Mouse (Mus musculus): ENCODE results near the gene Arl6ip5.
"Not testable (repeated sequence)": the region's sequence is repeated elsewhere in the genome, so short reads cannot be mapped to it uniquely, and the experiment has no call there.

Gene Arl6ip5

DNA sequence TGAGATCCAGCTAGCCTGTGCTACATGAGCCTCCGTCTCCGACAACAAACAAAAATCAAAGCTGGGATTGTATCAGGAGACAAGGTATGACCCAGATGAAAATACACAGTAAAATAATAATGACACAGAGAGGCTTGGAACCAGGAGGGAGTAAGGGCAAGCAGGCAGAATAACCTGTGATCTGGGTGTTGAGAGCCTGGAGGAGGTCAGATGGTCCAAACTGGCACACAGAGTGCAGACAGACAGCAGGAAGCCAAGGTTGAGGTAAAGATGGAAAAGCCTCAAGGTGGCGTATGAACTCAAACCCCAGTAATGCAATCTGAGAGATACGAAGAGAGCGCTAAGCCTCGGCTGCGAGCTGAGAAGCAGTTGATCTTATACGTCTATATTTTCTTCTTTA is 14.0 kb downstream of the Arl6ip5 start:
- no peak for DNase-seq

DNA sequence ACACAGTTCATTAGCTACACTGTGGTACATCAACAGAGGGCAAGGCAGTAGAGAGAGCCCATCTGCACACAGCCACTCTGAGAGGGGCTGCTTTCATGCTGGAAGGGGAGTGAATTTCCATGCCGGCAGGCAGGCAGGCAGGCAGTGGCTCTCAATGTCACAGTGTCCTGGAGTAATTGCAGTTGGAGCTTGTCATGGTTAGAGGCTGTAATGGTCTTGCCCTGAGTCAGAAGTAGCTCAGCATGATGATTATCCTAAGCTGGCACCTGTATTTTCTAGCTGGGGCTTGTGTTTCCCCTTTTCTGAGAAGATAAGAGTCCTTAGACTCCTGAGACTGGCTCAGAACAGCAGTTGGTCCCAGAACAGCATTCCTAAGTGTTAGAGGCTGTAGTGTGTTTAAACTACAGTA is 15.6 kb downstream of the Arl6ip5 start:
- no peak for DNase-seq

DNA sequence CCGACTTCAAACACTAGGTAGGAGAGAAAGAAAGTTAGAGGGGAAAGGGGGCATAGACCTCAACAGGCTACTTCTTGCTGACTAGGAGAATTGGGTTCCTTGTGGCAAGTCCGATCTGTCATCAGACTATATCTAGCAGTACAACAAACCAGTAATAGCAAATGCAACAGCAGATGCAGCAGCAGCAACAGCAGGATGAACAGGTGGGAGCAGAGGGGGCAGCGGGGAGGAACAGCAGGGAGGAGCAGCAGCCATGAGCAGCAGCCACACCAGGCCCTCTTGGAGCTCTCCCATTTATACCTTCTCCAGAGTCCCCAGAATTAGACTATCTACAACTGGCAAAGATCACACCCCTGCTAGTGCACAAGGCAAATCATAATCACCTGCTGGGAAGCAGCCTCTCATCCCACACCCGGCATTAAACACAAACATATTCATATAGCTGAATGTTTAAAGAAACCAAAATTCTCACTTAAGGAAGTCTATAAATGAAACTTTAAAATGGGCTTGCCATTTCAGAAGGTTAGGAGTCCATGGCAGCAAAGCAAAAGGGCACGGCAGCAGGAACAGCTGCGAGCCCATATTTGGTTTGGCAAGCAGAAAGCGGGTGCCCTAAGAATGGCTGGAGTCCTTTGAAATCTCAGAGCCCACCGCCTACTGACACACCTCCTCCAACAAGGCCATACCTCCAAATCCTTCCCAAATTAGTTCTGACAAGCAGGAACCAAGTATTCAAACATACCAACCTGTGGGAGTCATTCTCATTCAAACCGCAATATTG is 16.8 kb downstream of the Arl6ip5 start:
- no peak for DNase-seq

DNA sequence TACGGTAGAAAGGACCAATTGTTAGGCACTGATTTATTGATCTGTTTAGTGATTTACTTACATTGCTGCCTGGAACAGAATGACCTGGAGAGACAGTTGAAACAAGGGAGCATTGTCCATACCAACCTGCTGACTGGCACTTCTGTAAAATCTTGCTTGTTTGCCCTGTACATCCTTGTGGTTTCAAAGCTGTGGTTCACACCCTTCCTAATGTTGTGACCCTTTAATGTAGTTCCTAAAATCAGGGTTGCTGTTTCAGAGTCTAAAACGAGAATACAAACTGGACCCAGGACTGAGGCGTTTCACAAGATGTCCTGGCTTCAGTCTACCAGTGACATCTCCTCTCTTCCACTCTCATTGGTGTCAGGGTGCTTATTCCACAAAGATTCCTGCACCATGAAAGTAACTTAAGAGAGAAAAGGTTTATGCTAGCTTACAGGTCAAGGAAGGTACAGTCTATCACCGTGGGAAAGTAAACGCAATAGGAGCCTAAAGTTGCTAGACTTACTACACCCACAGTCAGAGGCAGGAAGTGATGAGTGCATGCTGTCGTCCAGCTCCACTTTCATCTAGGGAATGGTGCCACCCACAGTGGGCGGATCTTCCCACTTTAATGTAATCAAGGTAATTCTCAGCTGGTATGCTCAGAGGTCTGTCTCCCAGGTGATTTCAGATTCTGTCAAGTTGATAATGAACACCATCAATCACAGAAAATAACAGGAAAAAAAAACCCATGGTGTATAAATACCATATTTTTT is 24.6 kb downstream of the Arl6ip5 start:
- DNase-seq = no peak

DNA sequence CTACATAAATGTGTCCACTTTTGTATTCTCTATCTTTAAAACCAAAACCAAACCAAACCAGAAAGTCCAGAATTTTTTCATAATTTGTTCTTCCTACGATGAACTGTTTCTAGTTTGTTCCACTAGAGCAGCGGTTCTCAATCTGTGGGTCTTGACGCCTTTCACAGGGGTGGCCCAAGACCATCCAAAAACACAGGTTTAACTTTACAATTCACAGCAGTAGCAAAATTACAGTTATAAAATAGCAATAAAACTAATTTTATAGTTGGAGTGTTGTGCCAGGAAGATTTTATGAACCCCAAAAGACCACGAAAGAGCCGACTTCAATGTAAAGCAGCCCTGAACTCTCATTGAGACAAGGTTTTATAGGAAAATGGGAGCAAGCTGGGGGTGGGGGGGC is 25.6 kb downstream of the Arl6ip5 start:
- no peak for DNase-seq

DNA sequence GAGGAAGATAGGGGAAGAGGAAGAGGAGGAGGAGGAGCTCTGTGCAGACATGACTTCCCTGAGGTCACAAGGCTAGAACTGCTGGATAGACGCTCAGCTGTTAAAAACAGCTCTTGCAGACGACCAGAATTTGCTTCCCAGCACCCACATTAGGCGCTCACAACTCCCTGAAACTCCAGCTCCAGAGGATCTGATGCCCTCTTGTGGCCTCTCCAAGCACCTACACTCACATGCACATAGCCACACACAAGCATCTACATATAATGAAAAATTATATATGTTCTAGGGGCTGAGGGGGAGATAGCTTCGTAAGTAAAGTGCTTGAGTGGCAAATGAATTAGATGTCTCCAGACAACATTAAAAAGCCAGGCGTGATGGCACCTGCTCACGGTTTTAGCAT is 28.9 kb downstream of the Arl6ip5 start:
- DNase-seq = no peak

DNA sequence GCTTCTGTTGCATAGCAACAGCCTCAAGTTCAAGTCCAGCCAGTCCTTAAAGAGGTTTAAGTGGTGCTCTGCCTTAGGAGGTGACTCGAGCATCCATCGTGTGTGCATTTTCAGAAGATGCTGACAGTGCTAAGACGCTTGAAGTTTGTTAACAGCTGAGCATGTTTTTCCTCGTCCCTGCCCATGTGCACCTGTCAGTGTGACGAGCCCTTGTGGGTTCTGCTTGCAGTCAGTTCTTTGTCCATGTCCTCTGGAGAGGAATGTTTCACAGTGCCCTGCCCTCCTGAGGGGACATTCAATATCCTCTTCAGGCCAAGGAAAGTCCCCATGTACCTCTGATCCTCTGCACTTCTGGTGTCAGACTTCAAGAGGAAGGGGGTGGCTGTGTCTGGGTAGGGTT is 29.6 kb downstream of the Arl6ip5 start:
- no peak for DNase-seq

DNA sequence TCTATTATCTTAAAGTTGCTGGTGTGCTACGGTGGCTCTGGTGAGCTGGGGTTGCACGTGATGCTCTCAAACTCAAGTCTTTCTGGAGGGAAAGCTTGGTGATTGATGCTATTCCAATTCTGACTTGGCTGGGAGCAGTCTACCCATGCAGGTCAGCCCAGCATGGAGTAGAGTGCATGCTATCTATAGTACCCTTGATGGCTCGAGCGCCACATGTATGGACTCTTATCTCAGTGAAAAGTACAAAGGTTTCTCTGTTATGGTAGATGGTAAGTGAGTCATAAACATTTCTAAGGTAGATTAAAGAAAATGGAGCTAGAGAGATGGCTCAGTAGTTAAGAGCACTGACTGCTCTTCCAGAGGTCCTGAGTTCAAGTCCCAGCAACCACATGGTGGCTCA is 32.0 kb downstream of the Arl6ip5 start:
- DNase-seq = no peak

DNA sequence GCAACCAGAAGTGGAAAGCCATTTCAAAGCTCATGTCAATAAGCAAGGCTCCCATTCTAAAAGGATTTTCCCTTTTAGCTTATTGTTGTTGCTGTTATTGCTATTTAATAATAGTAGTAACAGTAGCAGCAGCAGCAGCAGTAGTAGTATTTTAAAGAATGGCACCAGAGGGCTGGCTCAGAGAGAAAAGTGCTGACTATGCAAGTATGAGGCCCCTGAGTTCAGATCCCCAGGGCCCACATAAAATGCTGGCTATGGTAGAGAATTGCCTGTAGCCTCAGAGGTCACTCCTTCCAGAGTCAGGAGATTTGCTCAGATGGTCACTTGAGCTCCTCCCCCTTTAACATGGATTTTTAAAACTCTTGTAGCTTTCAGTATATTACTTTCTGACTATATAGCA is 34.7 kb downstream of the Arl6ip5 start:
- no peak for DNase-seq

DNA sequence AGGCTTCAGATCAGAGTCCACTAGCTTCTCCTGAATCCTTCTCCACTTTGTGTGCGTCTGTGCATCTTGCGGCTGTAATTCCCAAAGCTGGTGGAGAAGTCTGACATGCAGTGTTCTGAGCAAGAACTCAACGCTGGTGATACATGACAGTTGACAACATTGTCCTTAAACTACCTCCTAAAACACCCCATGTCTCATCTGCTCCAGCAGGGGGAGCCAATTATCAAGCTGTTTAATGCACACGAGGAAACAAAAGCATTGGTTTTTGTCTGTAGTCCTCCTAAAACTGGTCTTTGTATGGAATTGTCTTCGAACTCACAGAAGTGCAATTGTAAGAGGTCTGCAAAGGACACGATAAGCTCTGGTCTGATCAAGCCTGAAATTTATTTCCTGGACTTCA is 40.5 kb downstream of the Arl6ip5 start:
- peak in 1 of 2 experiments; percentile 65 for DNase-seq

DNA sequence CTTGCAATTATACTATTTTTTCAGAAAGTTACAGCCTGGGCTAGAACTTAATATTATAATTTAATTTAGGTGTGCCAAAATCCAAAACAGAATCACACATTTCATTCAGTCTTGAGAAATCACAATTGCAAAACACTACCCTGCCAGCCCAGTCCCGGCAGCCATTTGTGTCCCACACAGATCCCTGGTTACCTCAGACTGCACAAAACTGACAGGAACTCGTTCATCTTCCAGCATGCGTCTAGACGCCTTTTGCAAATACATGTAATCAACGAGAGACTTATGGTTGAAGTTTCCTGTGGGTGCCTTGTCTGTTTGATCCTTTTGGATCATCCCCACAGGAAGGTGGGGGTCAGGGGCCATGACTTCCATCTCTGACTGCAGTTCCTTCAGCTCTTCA is 41.6 kb downstream of the Arl6ip5 start:
- no peak for DNase-seq

DNA sequence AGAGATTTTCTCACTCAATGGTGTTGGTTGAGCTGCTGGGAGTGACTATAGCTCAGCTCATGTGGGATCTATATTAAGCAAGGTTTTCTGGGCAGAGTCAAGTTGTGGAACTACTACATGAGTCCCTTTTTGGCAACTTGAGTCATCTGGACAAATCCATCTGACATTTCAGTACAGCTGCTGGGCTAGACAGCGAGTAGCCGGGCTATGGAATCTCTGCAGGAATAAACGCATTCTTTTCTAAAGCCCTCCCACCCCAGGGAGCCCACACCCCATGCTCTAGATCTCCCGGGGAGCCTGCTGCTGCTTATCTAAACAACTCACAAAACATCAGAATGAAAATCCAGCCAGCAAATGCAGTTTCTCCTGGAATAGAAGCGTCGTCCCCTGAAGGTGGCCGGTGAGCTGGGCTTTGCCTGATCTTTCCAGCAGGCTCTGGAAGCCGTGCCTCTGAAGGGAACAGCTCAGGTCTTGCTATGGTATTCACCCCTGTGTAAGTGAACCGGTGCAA is 42.3 kb downstream of the Arl6ip5 start, which contains the start of gene Lmod3:
Lmod3 (minus strand) TSS at position 49 of the 511 bp plus-strand sequence.
- DNase-seq = peak in 1 of 2 experiments; percentile 30

DNA sequence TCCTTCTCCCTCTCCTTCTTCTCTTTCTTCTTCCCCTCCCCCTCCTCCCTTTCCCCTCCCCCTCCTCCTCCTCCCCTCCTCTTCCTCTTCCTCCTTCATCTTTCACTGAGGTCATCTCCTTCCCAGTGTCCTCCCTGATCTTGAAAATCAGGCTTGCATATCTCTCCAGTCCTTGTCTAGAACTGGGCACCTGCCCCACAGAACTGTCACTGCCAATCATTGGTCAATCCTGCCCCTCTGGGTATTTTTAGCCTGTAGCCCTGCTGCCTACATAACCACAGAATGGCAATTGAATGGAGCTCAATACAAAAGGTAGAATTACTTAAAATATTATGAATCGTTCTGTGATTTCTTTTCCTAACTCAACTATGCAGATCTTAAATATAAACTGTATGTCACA is 48.0 kb downstream of the Arl6ip5 start:
- no peak for DNase-seq

DNA sequence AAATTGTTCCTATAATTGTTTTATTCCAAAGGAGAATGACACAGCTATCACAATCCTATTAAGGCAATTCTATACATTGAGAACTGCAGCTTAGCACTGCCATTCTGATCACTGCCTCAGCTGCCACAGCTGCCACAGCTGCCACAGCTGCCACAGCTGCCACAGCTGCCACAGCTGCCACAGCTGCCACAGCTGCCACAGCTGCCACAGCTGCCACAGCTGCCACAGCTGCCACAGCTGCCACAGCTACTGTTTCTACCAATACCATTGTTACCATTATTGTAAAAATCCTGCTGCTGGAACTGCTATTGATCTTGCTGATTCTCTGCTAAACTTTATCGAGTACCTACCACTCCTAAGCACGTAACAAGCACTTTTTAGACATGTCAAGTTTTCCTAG is 49.4 kb downstream of the Arl6ip5 start:
- DNase-seq = not testable (repeated sequence)

DNA sequence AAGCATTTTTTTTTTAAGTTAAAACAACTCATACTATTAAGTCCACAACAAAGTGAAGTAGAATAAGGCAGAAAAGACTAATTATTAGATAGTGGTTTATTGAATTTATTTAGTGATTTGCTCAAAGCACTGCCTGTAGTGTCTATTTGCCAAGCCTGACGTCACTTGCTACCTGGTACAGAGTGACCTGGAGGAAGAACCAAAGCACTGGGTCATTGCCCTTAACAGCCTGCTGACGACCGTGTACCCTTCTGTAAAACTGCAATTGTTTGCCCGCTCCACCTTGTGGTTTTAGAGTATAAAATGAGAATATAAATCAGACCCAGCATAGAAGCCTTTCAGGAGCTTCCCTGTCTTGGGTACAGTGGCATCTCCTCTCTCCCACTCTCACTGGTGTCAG is 51.7 kb downstream of the Arl6ip5 start:
- no peak for DNase-seq

DNA sequence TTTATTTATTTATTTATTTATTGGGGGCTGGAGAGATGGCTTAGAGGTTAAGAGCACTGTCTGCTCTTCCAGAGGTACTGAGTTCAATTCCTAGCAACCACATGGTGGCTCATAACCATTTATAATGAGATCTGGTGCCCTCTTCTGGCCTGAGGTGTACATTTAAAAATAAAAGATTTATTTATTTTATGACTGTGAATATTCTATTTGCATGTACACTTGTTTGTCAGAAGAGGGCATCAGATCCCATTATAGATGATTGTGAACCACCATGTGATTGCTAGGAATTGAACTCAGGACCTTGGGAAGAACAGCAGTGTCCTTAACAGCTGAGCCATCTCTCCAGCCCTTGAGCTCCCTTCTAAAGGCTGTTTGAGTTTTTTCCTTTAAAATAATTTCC is 53.3 kb downstream of the Arl6ip5 start:
- DNase-seq = not testable (repeated sequence)

DNA sequence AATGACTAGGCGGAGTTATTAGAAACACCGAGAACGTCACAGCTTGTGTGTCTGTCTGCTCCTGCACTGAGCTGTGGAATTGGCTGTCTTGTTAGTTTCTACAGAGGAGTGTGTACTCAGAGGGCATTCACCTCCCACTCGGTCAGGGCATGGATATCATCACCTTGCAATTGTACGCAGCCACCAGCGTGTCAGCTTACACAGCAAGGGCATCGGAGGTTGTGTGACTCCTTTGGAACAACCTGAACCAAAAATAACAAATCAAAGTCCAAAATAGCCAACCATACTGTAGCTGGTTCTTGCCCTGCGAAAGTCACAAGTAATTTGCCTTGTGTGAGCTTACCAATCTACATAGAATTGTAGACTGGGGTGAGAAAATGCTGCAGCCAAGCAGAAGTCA is 54.8 kb downstream of the Arl6ip5 start:
- DNase-seq = no peak

DNA sequence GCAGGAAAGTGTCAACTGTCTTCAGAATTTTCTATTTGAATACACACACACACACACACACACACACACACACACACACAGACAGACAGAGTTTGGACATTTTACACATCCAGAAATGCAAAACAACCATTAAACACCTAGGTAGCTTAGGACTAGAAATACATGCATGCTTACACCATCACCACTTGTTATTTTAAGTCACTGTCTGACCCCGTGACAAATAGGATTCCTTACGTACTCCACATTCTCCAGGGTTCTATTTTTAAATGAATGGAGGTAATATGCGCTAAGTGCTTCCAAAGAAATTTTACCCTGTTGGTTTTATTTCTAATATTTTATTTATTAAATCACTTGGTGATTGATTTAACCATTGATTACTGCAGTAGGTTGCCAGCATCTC is 55.2 kb downstream of the Arl6ip5 start:
- no peak for DNase-seq

DNA sequence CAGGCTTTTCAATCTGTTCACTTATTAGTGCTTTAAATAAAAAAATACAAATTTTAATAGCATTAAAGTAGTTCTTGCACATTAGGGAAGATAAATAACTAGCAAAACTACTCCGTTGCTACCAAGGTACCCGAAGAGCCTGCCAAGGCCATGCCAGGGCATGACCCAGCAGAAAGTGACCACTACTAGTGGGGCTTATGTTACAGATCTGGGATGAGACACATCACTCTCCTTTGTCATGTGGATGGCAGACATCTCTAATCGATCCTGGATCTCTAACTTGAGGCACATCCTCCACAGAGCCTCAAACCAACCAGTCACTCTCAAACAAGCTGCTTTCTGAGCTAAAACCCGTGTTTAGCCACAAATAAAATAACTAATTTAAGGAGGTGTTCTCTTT is 56.2 kb downstream of the Arl6ip5 start:
- no peak for DNase-seq

DNA sequence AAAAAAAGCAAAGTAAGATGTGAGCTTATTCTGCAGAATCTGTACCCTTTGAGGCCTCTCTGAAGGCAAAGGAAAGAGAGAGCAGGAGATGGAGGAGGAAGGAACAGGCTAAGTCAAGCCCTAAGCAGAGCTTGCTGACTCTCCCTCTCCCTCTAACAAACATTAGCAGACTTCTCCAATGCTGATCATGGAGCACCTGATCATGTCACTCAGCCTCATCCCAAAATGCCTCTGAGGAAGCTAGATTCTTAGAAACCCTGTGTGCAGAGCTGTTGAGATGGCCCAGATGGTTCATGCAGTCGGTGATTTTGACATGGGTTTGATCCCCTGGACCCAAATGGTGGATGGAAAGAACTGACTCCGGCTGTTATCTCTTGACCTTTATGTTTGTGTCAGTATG is 56.6 kb downstream of the Arl6ip5 start:
- DNase-seq = no peak

DNA sequence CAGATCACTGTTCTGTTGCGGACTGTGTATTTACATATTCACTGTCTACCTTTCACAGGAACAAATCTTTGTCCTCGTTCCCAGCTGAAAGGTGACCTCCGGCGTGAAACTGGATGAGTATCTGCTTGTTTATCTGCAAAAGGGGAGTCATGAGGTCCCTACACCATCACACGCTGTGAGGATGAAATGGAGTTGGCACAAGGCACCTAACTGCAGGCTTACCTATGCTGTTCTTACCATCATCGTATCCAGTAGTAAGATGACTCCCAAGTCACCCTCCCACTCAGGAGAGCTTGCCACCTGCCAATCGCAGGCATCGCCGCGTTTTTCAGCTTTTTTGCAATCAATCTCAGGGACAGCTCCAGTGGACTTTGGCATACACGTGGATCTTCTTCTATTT is 59.1 kb downstream of the Arl6ip5 start:
- no peak for DNase-seq

DNA sequence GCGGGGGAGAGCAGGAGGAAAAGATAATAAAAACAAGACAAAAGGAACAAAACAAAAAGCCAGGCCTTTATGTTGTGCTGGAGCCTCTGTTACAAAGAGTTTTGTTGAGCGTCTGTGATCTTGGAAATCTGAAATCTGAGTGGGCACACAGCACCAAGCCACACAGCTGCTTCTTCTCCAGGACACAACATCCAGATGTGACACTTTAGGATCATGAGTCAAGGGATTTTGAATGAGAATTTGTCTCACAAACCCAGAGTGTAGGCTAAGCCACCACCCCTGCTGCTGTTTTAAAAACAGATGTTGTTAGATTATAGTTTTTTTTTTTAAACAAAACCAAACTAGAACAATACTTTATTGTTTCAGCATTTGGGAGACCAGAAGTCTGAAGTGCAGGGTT is 61.9 kb downstream of the Arl6ip5 start:
- peak in 1 of 2 experiments; percentile 55 for DNase-seq

DNA sequence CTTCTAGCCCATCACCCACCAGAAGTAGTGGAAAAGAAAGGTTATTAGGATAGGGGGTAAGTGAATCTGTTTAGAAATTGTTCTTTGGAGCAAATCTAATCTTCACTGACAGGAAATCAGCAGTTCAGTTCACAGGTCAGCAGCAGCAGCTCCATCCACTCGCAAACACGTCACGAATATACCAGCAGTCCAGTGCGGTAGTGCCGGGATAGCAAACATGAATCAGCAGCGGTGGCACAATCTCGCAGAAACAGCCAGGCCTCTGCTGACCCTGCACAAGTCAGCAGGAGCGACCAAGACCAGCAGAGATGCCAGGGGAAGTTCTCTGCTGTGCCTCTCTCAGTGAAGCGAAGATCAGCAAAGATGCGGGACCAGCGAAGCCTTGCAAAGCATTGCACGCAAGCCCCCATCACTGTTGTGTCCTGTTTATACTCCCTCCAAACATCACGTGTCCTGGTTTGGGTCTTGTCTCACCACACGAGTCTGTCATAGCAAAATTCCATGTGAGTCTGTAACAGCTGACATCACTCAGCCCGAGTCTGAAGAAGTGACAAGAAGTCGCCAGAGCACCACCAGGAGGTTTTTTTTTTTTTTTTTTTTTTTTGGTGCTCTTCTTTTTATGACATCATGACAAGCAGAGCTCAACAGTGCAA is 62.7 kb downstream of the Arl6ip5 start:
- DNase-seq = peak in 1 of 2 experiments; percentile 49

DNA sequence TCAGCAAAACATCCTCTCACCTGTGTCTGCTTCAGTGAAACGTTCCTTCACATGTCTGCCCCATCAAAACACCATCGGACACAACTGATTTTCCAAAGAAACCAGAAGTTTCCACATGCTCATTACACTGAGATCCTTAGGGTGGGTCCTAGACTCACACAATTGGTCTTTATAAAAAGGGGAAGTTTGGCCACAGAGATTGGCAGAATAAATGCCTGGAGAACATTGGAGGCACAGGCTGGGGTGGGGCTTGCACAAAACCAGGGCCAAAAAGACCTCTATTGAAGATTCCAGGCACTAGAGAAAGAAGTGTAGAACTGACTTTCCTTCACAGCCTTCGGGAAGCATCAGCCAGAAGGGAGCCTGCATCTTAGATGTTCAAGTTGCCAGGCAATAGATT is 63.3 kb downstream of the Arl6ip5 start:
- DNase-seq = no peak
